In the genomic region with DNA sequence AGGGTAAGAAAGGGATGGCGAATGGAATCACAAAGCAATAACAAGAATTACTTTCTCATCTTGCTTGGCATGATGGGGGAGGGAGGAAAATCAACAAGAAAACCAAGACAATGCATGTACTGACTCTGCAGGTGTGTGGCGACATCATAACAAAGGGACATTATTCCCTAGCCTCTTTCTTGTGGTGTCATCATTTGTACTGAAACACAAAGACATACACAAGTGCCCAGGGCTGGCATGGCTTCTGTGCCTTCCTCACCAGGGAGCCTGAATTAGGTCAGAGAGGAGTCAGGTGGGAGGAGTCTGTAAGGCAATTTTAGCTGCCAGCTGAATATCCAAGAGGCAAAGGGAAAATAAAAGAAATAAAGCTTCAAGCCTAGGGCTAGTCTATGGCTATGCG, we compare ENCODE assay signal across 14 mouse cellular contexts.
A peak's percentile ranks its signal among the peaks of the same experiment; 100 is the strongest.
DNase-seq lines count a peak whose midpoint lies in the region; ATAC-seq lines count a peak whose summit lies in the region.
"Had no signal": no experiment of that assay in that cellular context is flagged by ENCODE, and none has a peak within 500 bp of the region (broad histone marks: within the 10 kb centered on the region; RNA-seq: fewer than 3 reads in every experiment).

No protein-coding gene starts in this region.

- no peaks in the 10 kb centered on the region for H3K36me3 ChIP-seq in forebrain, embryonic 13.5 days (ENCODE audit: poor library complexity, severe bottlenecking)
- H3K36me3 ChIP-seq in forebrain, embryonic 15.5 days: no peaks in the 10 kb centered on the region
- H3K36me3 ChIP-seq in midbrain, embryonic 12.5 days: no peaks in the 10 kb centered on the region
- H3K36me3 ChIP-seq in midbrain, embryonic 10.5 days: no peaks in the 10 kb centered on the region
- H3K36me3 ChIP-seq: limb, embryonic 10.5 days; stomach, embryonic 15.5 days had no signal

- WGBS in forebrain, embryonic 13.5 days: 53% methylated on average over 3 of the region's 3 CpGs
- WGBS in forebrain, embryonic 15.5 days: 44% methylated on average over 3 of the region's 3 CpGs
- 57% methylated on average over 3 of the region's 3 CpGs for WGBS in midbrain, embryonic 12.5 days
- 74% methylated on average over 3 of the region's 3 CpGs for WGBS in midbrain, embryonic 10.5 days

- no peak overlapping the region for H3K9ac ChIP-seq in forebrain, embryonic 13.5 days
- no peak overlapping the region for H3K9ac ChIP-seq in forebrain, embryonic 15.5 days (replicated peaks)
- H3K9ac ChIP-seq in midbrain, embryonic 12.5 days (replicated peaks): no peak overlapping the region
- H3K9ac ChIP-seq: stomach, embryonic 15.5 days had no signal

- H3K4me1 ChIP-seq in forebrain, embryonic 13.5 days: peaks cover 4% of the 10 kb centered on the region; the same call in 1 of the 2 replicates
- H3K4me1 ChIP-seq in forebrain, embryonic 15.5 days: 0 out of 2 replicates have a peak, but pooled peaks cover 5% of the 10 kb centered on the region
- 0 out of 2 replicates have a peak, but pooled peaks cover 2% of the 10 kb centered on the region for H3K4me1 ChIP-seq in midbrain, embryonic 12.5 days
- no peaks in the 10 kb centered on the region for H3K4me1 ChIP-seq in midbrain, embryonic 10.5 days
- H3K4me1 ChIP-seq: limb, embryonic 10.5 days; stomach, embryonic 15.5 days had no signal

- no peak overlapping the region for H3K27ac ChIP-seq in forebrain, embryonic 13.5 days
- no peak overlapping the region for H3K27ac ChIP-seq in forebrain, embryonic 15.5 days (replicated peaks)
- no peak overlapping the region for H3K27ac ChIP-seq in midbrain, embryonic 12.5 days (replicated peaks)
- no peak overlapping the region for H3K27ac ChIP-seq in midbrain, embryonic 10.5 days (replicated peaks)
- H3K27ac ChIP-seq: gastrocnemius, adult 2 months; limb, embryonic 10.5 days; stomach, embryonic 15.5 days had no signal

- no peak overlapping the region for H3K4me3 ChIP-seq in forebrain, embryonic 13.5 days
- no peak overlapping the region for H3K4me3 ChIP-seq in forebrain, embryonic 15.5 days
- no peak overlapping the region for H3K4me3 ChIP-seq in midbrain, embryonic 12.5 days
- no peak overlapping the region for H3K4me3 ChIP-seq in midbrain, embryonic 10.5 days
- H3K4me3 ChIP-seq: gastrocnemius, adult 2 months; limb, embryonic 10.5 days; stomach, embryonic 15.5 days had no signal

- H3K27me3 ChIP-seq in forebrain, embryonic 13.5 days: no peaks in the 10 kb centered on the region
- H3K27me3 ChIP-seq in forebrain, embryonic 15.5 days: no peaks in the 10 kb centered on the region
- no peaks in the 10 kb centered on the region for H3K27me3 ChIP-seq in midbrain, embryonic 12.5 days
- no peaks in the 10 kb centered on the region for H3K27me3 ChIP-seq in midbrain, embryonic 10.5 days (ENCODE audit: low read depth, poor library complexity, severe bottlenecking)
- H3K27me3 ChIP-seq: stomach, embryonic 15.5 days had no signal

- no peak for DNase-seq in midbrain, embryonic 10.5 days (ENCODE audit: low spot score)
- DNase-seq in embryo, embryonic 10.5 days (ENCODE audit: low spot score): peak; percentile 7
- DNase-seq in retina, embryonic 14.5 days (ENCODE audit: low spot score): peak; percentile 25
- DNase-seq in gastrocnemius, postnatal 4 days (ENCODE audit: low spot score in 2 of 2): no peak
- DNase-seq: gastrocnemius, adult 2 months; kidney, postnatal 10 days; thymus, postnatal 4 days had no signal

- 0 out of 2 replicates have a peak, but pooled peaks have one; percentile 36 for ATAC-seq in forebrain, embryonic 13.5 days
- ATAC-seq in forebrain, embryonic 15.5 days (replicated peaks): no peak
- ATAC-seq in midbrain, embryonic 12.5 days (ENCODE audit: low FRiP score, low read depth): peak; percentile 30; the same call in 1 of the 2 replicates
- ATAC-seq in erythroid progenitor cell, adult 5-6 weeks (replicated peaks; ENCODE audit: low FRiP score, poor library complexity, severe bottlenecking): no peak

- no peak overlapping the region for H3K4me2 ChIP-seq in forebrain, embryonic 13.5 days
- H3K4me2 ChIP-seq in forebrain, embryonic 15.5 days (replicated peaks): no peak overlapping the region
- no peak overlapping the region for H3K4me2 ChIP-seq in midbrain, embryonic 12.5 days (replicated peaks)
- H3K4me2 ChIP-seq: heart, embryonic 11.5 days; stomach, embryonic 15.5 days had no signal

- no peaks in the 10 kb centered on the region for H3K9me3 ChIP-seq in forebrain, embryonic 13.5 days (replicated peaks)
- H3K9me3 ChIP-seq in forebrain, embryonic 15.5 days: no peaks in the 10 kb centered on the region
- no peaks in the 10 kb centered on the region for H3K9me3 ChIP-seq in midbrain, embryonic 12.5 days
- no peaks in the 10 kb centered on the region for H3K9me3 ChIP-seq in midbrain, embryonic 10.5 days (replicated peaks)
- H3K9me3 ChIP-seq: limb, embryonic 10.5 days; stomach, embryonic 15.5 days had no signal

Comparison
In these comparisons a context has a peak if more than half of its experiments do, and no peak if none do; other contexts are left out.
1. ATAC-seq: peak in forebrain, embryonic 13.5 days (single experiment) and midbrain, embryonic 12.5 days (single experiment); none in forebrain, embryonic 15.5 days (single experiment) and erythroid progenitor cell, adult 5-6 weeks (single experiment).
2. DNase-seq: peak in embryo, embryonic 10.5 days (single experiment) and retina, embryonic 14.5 days (single experiment); none in midbrain, embryonic 10.5 days (single experiment) and gastrocnemius, postnatal 4 days (0 of 2).